8 mouse cellular contexts compared by ENCODE assay signal in the genomic region with DNA sequence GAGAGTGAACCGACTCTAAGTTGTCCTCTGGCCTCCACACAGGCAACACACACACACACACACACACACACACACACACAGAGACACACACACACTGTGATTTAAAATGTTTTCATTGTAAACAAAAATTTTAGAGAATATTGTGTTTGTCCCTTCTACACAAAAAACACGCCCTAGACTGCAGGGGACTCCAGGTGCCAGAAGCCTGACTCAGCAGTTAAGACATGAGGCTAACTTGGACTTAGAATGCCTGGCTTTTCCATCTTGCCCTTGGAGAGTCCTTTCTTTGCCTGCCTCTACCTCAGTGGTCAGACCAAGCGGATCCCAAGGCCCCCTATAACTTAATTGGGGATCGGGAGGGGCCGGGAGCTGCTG. TPM values are rescaled to one million over a fixed set of nuclear protein-coding genes. Genes with fewer than 3 reads are reported as not detected.
DNase-seq lines count a peak whose midpoint lies in the region; ATAC-seq and TF ChIP-seq lines count a peak whose summit lies in the region.

No protein-coding gene starts in this region.

- 0 out of 2 replicates have a peak, but pooled peaks cover 8% of the 10 kb centered on the region for H3K4me1 ChIP-seq in heart, embryonic 12.5 days (replicated peaks)
- no peaks in the 10 kb centered on the region for H3K4me1 ChIP-seq in ES-Bruce4 (ENCODE audit: control insufficient read depth, insufficient read depth, low read length)
- H3K4me1 ChIP-seq in embryonic facial prominence, embryonic 15.5 days, result peaks cover 12% of the 10 kb centered on the region
- peaks cover 13% of the 10 kb centered on the region; the same call in 1 of the 2 replicates for H3K4me1 ChIP-seq in intestine, postnatal 0 days (replicated peaks; ENCODE audit: control insufficient read depth, insufficient read depth, low read length)
- H3K4me1 ChIP-seq in neural tube, embryonic 12.5 days, result peaks cover 7% of the 10 kb centered on the region

- H3K9me3 ChIP-seq in heart, embryonic 12.5 days (replicated peaks), result no peaks in the 10 kb centered on the region
- no peaks in the 10 kb centered on the region for H3K9me3 ChIP-seq in ES-Bruce4 (replicated peaks; ENCODE audit: control insufficient read depth, insufficient read depth, low read length, poor library complexity, severe bottlenecking)
- H3K9me3 ChIP-seq in embryonic facial prominence, embryonic 15.5 days (replicated peaks), result no peaks in the 10 kb centered on the region
- no peaks in the 10 kb centered on the region for H3K9me3 ChIP-seq in intestine, postnatal 0 days (ENCODE audit: control insufficient read depth)
- H3K9me3 ChIP-seq in neural tube, embryonic 12.5 days, result no peaks in the 10 kb centered on the region

- H3K27ac ChIP-seq in heart, embryonic 12.5 days (ENCODE audit: poor library complexity, severe bottlenecking), result peak overlapping the region; percentile 46
- H3K27ac ChIP-seq in ES-Bruce4 (ENCODE audit: insufficient read depth, low read length), result no peak overlapping the region
- peak overlapping the region; percentile 74; the same call in 1 of the 2 replicates for H3K27ac ChIP-seq in embryonic facial prominence, embryonic 15.5 days (replicated peaks)
- H3K27ac ChIP-seq in intestine, postnatal 0 days (ENCODE audit: low read depth, low read length), result no peak overlapping the region
- H3K27ac ChIP-seq in neural tube, embryonic 12.5 days, result no peak overlapping the region

- H3K9ac ChIP-seq in heart, embryonic 12.5 days, result peak overlapping the region; percentile 88
- H3K9ac ChIP-seq in ES-Bruce4 (ENCODE audit: low read depth, poor library complexity, severe bottlenecking), result peak overlapping the region; percentile 75
- peak overlapping the region; percentile 79 for H3K9ac ChIP-seq in embryonic facial prominence, embryonic 15.5 days
- peak overlapping the region; percentile 74 for H3K9ac ChIP-seq in intestine, postnatal 0 days (ENCODE audit: low read depth, low read length)
- peak overlapping the region; percentile 75 for H3K9ac ChIP-seq in neural tube, embryonic 12.5 days

- no peak for TF ChIP-seq POLR2A in ES-Bruce4 (IDR thresholded peaks at IDR 0.05; ENCODE audit: insufficient read depth, low read length)

- ATAC-seq in heart, embryonic 12.5 days (ENCODE audit: insufficient number of reproducible peaks, low FRiP score), result peak; percentile 46
- peak; percentile 65 for ATAC-seq in embryonic facial prominence, embryonic 15.5 days (ENCODE audit: insufficient number of reproducible peaks, low FRiP score, low TSS enrichment, low read depth)
- ATAC-seq in intestine, postnatal 0 days, result peak; percentile 52; the same call in 1 of the 2 replicates
- peak; percentile 45 for ATAC-seq in neural tube, embryonic 12.5 days (ENCODE audit: low FRiP score, low read depth)

- no peak for TF ChIP-seq EP300 in ES-Bruce4 (IDR thresholded peaks at IDR 0.05; ENCODE audit: insufficient read depth, low read depth, low read length)

- peak overlapping the region; percentile 69 for H3K4me3 ChIP-seq in heart, embryonic 12.5 days
- peak overlapping the region; percentile 69 for H3K4me3 ChIP-seq in ES-Bruce4 (ENCODE audit: low read depth, low read length)
- H3K4me3 ChIP-seq in embryonic facial prominence, embryonic 15.5 days (replicated peaks), result peak overlapping the region; percentile 78
- H3K4me3 ChIP-seq in intestine, postnatal 0 days (ENCODE audit: low read depth, low read length), result peak overlapping the region; percentile 60
- H3K4me3 ChIP-seq in neural tube, embryonic 12.5 days, result peak overlapping the region; percentile 66

- peak overlapping the region; percentile 82 for H3K4me2 ChIP-seq in heart, embryonic 12.5 days
- peak overlapping the region; percentile 91 for H3K4me2 ChIP-seq in embryonic facial prominence, embryonic 15.5 days (replicated peaks)
- H3K4me2 ChIP-seq in intestine, postnatal 0 days (replicated peaks; ENCODE audit: low read depth), result peak overlapping the region; percentile 99
- H3K4me2 ChIP-seq in neural tube, embryonic 12.5 days (replicated peaks), result peak overlapping the region; percentile 88

- H3K36me3 ChIP-seq in heart, embryonic 12.5 days, result no peaks in the 10 kb centered on the region
- H3K36me3 ChIP-seq in ES-Bruce4 (ENCODE audit: control insufficient read depth, insufficient read depth, low read length, poor library complexity, severe bottlenecking), result no peaks in the 10 kb centered on the region
- no peaks in the 10 kb centered on the region for H3K36me3 ChIP-seq in embryonic facial prominence, embryonic 15.5 days
- H3K36me3 ChIP-seq in intestine, postnatal 0 days (ENCODE audit: control insufficient read depth, insufficient read depth), result no peaks in the 10 kb centered on the region
- H3K36me3 ChIP-seq in neural tube, embryonic 12.5 days, result no peaks in the 10 kb centered on the region

- DNase-seq in heart, adult 8-10 months (ENCODE audit: low spot score), result no peak
- no peak for DNase-seq in layer of hippocampus, adult 11-12 months (ENCODE audit: low spot score)
- no peak for DNase-seq in thymus, postnatal 0 days (ENCODE audit: low spot score)

- 7% methylated on average over 5 of the region's 5 CpGs for WGBS in heart, embryonic 12.5 days
- 7% methylated on average over 5 of the region's 5 CpGs for WGBS in embryonic facial prominence, embryonic 15.5 days
- WGBS in intestine, postnatal 0 days, result 9% methylated on average over 5 of the region's 5 CpGs
- WGBS in neural tube, embryonic 12.5 days, result 6% methylated on average over 5 of the region's 5 CpGs

- TF ChIP-seq CTCF in ES-Bruce4 (IDR thresholded peaks at IDR 0.05; ENCODE audit: low read depth, low read length), result no peak
- no peak for TF ChIP-seq CTCF in intestine, postnatal 0 days (IDR thresholded peaks at IDR 0.05; ENCODE audit: low read depth)

- H3K27me3 ChIP-seq in heart, embryonic 12.5 days (replicated peaks), result peaks cover 6% of the 10 kb centered on the region; the same call in 1 of the 2 replicates
- no peaks in the 10 kb centered on the region for H3K27me3 ChIP-seq in ES-Bruce4 (ENCODE audit: control insufficient read depth, insufficient read depth, low read length, poor library complexity, severe bottlenecking)
- peaks cover 14% of the 10 kb centered on the region for H3K27me3 ChIP-seq in embryonic facial prominence, embryonic 15.5 days
- peaks cover 9% of the 10 kb centered on the region for H3K27me3 ChIP-seq in intestine, postnatal 0 days (replicated peaks; ENCODE audit: control insufficient read depth, insufficient read depth, low read length)
- peaks cover 7% of the 10 kb centered on the region for H3K27me3 ChIP-seq in neural tube, embryonic 12.5 days (replicated peaks)

RNA-seq across cellular contexts. Expression of a gene that starts 0.9 kb away (rescaled TPM):
- polyA plus RNA-seq in heart, embryonic 12.5 days (2016; fragmentation: Nextera tagmentation; extraction: Ambion mirVana), result 38.0 and 41.7 TPM in 2 replicates
- total RNA-seq in heart, adult 8-10 months (2022), result 10 to 100 TPM; 22.3 to 29.1 (median 24.1) TPM
- 2.5 and 4.5 TPM in 2 replicates for polyA plus RNA-seq in ES-Bruce4 (2011; ENCODE audit: insufficient read depth, insufficient read length, low read depth, missing spikeins)
- 49.0 and 51.8 TPM in 2 replicates for polyA plus RNA-seq in embryonic facial prominence, embryonic 15.5 days (2015; fragmentation: Nextera tagmentation; extraction: Ambion mirVana)
- 10.8 TPM in 2 replicates for polyA plus RNA-seq in intestine, postnatal 0 days (2015; fragmentation: Nextera tagmentation; extraction: Ambion mirVana)
- 14.6 and 15.9 TPM in 2 replicates for polyA plus RNA-seq in neural tube, embryonic 12.5 days (2016; fragmentation: Nextera tagmentation; extraction: Ambion mirVana)
- polyA plus RNA-seq in thymus, postnatal 0 days (2015; fragmentation: Nextera tagmentation; extraction: Ambion mirVana), result 4.3 and 4.4 TPM in 2 replicates

RNA-seq across cellular contexts. Expression of a gene that starts 4.1 kb away (rescaled TPM):
- polyA plus RNA-seq in heart, embryonic 12.5 days (2016; fragmentation: Nextera tagmentation; extraction: Ambion mirVana), result 0.29 and 0.49 TPM in 2 replicates
- under 1 TPM; 0.13 to 0.32 (median 0.18) TPM for total RNA-seq in heart, adult 8-10 months (2022)
- 1.1 and 1.3 TPM in 2 replicates for polyA plus RNA-seq in ES-Bruce4 (2011; ENCODE audit: insufficient read depth, insufficient read length, low read depth, missing spikeins)
- polyA plus RNA-seq in embryonic facial prominence, embryonic 15.5 days (2015; fragmentation: Nextera tagmentation; extraction: Ambion mirVana), result 26.1 and 33.7 TPM in 2 replicates
- polyA plus RNA-seq in intestine, postnatal 0 days (2015; fragmentation: Nextera tagmentation; extraction: Ambion mirVana), result 0.30 and 0.71 TPM in 2 replicates
- polyA plus RNA-seq in neural tube, embryonic 12.5 days (2016; fragmentation: Nextera tagmentation; extraction: Ambion mirVana), result 1.8 and 2.3 TPM in 2 replicates
- polyA plus RNA-seq in thymus, postnatal 0 days (2015; fragmentation: Nextera tagmentation; extraction: Ambion mirVana), result 0.48 and 0.53 TPM in 2 replicates

Comparison
In these comparisons a context has a peak if more than half of its experiments do, and no peak if none do; other contexts are left out.
1. H3K27ac ChIP-seq: peak in heart, embryonic 12.5 days (single experiment) and embryonic facial prominence, embryonic 15.5 days (single experiment); none in ES-Bruce4 (single experiment), intestine, postnatal 0 days (single experiment) and neural tube, embryonic 12.5 days (single experiment).
2. Peak in every context shown above with its lines, with median percentiles within 50 percentile points of each other: ATAC-seq, H3K4me2 ChIP-seq, H3K4me3 ChIP-seq and H3K9ac ChIP-seq.